Mouse (Mus musculus) embryonic facial prominence, embryonic 13.5 days (tissue): Measurements from ENCODE around the gene Olfr1505. TPM values are rescaled to one million over a fixed set of nuclear protein-coding genes. Genes with fewer than 3 reads are reported as not detected.

Source experiments
- ATAC-seq: fragments of 200-750 bp; cut with Nextera tagmentation; 2 replicates; pipeline ENCODE4 v1.8.0; 2017; ENCODE audit warnings: low read depth; ENCODE audit not compliant: insufficient number of reproducible peaks, insufficient read depth, low FRiP score, low TSS enrichment
- H3K27ac ChIP-seq: fragments of 300-500 bp; sonication (generic); 2 replicates; pipeline ENCODE4 v1.5.1; 2015; ENCODE audit warnings: moderate library complexity, mild to moderate bottlenecking, inconsistent platforms
- H3K27me3 ChIP-seq: fragments of 300-500 bp; sonication (generic); 2 replicates; pipeline ENCODE4 v1.6.1; 2015; ENCODE audit warnings: mild to moderate bottlenecking, inconsistent platforms
- H3K36me3 ChIP-seq: fragments of 300-500 bp; sonication (generic); 2 replicates; pipeline ENCODE4 v1.6.1; 2015; ENCODE audit warnings: mild to moderate bottlenecking, inconsistent platforms
- H3K4me1 ChIP-seq: fragments of 300-500 bp; sonication (generic); 2 replicates; pipeline ENCODE4 v1.6.1; 2015; ENCODE audit warnings: inconsistent platforms
- H3K4me2 ChIP-seq: fragments of 300-500 bp; sonication (generic); 2 replicates; pipeline ENCODE4 v1.6.1; 2015; ENCODE audit warnings: moderate library complexity, mild to moderate bottlenecking, inconsistent platforms
- H3K4me3 ChIP-seq: fragments of 300-500 bp; sonication (generic); 2 replicates; pipeline ENCODE4 v1.5.1; 2015; ENCODE audit warnings: mild to moderate bottlenecking, inconsistent platforms
- H3K9ac ChIP-seq: fragments of 300-500 bp; sonication (generic); 2 replicates; pipeline ENCODE4 v1.6.1; 2015; ENCODE audit warnings: mild to moderate bottlenecking, inconsistent platforms
- H3K9me3 ChIP-seq: fragments of 300-500 bp; sonication (generic); 2 replicates; pipeline ENCODE4 v1.6.1; 2016; ENCODE audit warnings: inconsistent platforms
- WGBS: fragments of 180-500 bp; shearing (Covaris S2); methylation state at CpG from one replicate; pipeline ENCODE4 v1.1.7; 2015; ENCODE audit warnings: mixed read lengths; 5-methylcytosine and 5-hydroxymethylcytosine counted together
- polyA plus RNA-seq: library from polyadenylated mRNA; unstranded; fragments of >200 nt; fragmentation: Nextera tagmentation; extraction: Ambion mirVana; gene quantifications from 2 replicates; pipeline ENCODE4 v1.2.1, GENCODE M21; 2015

The Olfr1505 gene
- not detected in 2 replicates for polyA plus RNA-seq

- no peak within 1 kb of the TSS for H3K27ac ChIP-seq
- no peak within 1 kb of the TSS for H3K9ac ChIP-seq
- H3K4me2 ChIP-seq, result no peak within 1 kb of the TSS
- 82% methylated on average over 2 of the region's 2 CpGs for WGBS
- no peak for ATAC-seq
- no peak within 1 kb of the TSS for H3K4me3 ChIP-seq
- no peaks in the 10 kb centered on the region for H3K36me3 ChIP-seq
- H3K27me3 ChIP-seq, result no peaks in the 10 kb centered on the region
- H3K4me1 ChIP-seq, result no peaks in the 10 kb centered on the region
- H3K9me3 ChIP-seq, result no peaks in the 10 kb centered on the region
Measured at GRCm38 (mm10) chr19:13913230-13913629, at the start of gene Olfr1505. Gene Olfr1505 (plus strand): TSS chr19:13913530.

- Histone ChIP-seq H3K36me3 (no peaks in the 10 kb centered on the region), H3K9ac (no peak within 1 kb of the TSS), H3K4me1 (no peaks in the 10 kb centered on the region), H3K4me2 (no peak within 1 kb of the TSS), H3K4me3 (no peak within 1 kb of the TSS), H3K27me3 (no peaks in the 10 kb centered on the region), H3K27ac (no peak within 1 kb of the TSS), H3K9me3 (no peaks in the 10 kb centered on the region)
- WGBS, result 56% methylated on average over 1 of the region's 1 CpGs
- ATAC-seq, result no peak
Measured at GRCm38 (mm10) chr19:13897828-13898227, 15.5 kb upstream of the Olfr1505 start, which contains the start of gene Olfr1504. Gene Olfr1504 (minus strand): TSS chr19:13897928.

Other genes with a start within 250 kb of the Olfr1505 start
- not detected in 2 replicates for gene Olfr1491, start 216.3 kb upstream of the Olfr1505 start, polyA plus RNA-seq
- not detected in 2 replicates for gene Olfr1493-ps1, start 190.3 kb upstream of the Olfr1505 start, polyA plus RNA-seq
- not detected in 2 replicates for gene Olfr1494, start 173.8 kb upstream of the Olfr1505 start, polyA plus RNA-seq
- gene Olfr1495, start 148.9 kb upstream of the Olfr1505 start, polyA plus RNA-seq, result not detected in 2 replicates
- not detected in 2 replicates for gene Olfr1496, start 135.7 kb upstream of the Olfr1505 start, polyA plus RNA-seq
- not detected in 2 replicates for gene Olfr1497, start 115.3 kb upstream of the Olfr1505 start, polyA plus RNA-seq
- gene Olfr1499, start 94.1 kb upstream of the Olfr1505 start, polyA plus RNA-seq, result not detected in 2 replicates
- not detected in 2 replicates for gene Olfr1500, start 83.0 kb upstream of the Olfr1505 start, polyA plus RNA-seq
- gene Olfr1501, start 62.8 kb upstream of the Olfr1505 start, polyA plus RNA-seq, result not detected in 2 replicates
- not detected in 2 replicates for gene Olfr1502, start 51.7 kb upstream of the Olfr1505 start, polyA plus RNA-seq
- gene Olfr1504, start 15.6 kb upstream of the Olfr1505 start, polyA plus RNA-seq, result not detected in 2 replicates